Mouse (Mus musculus) gastrocnemius, adult 8-10 months (tissue): ENCODE results near the gene Pigt. TPM values are rescaled to one million over a fixed set of nuclear protein-coding genes. Genes with fewer than 3 reads are reported as not detected.

Source experiments
- DNase-seq, 2 experiments: peaks; one replicate each; pipeline ENCODE4 v3.0.0; 2022; ENCODE audit warnings: low spot score in 2 of 2
- total RNA-seq, 4 experiments: library from RNA; stranded (reverse); gene quantifications; 2 replicates each; pipeline ENCODE4 v1.2.4; 2022

The Pigt gene
- total RNA-seq, 4 experiments from 2014 or later, result 27.2 to 33.2 (median 30.0) TPM

DNA sequence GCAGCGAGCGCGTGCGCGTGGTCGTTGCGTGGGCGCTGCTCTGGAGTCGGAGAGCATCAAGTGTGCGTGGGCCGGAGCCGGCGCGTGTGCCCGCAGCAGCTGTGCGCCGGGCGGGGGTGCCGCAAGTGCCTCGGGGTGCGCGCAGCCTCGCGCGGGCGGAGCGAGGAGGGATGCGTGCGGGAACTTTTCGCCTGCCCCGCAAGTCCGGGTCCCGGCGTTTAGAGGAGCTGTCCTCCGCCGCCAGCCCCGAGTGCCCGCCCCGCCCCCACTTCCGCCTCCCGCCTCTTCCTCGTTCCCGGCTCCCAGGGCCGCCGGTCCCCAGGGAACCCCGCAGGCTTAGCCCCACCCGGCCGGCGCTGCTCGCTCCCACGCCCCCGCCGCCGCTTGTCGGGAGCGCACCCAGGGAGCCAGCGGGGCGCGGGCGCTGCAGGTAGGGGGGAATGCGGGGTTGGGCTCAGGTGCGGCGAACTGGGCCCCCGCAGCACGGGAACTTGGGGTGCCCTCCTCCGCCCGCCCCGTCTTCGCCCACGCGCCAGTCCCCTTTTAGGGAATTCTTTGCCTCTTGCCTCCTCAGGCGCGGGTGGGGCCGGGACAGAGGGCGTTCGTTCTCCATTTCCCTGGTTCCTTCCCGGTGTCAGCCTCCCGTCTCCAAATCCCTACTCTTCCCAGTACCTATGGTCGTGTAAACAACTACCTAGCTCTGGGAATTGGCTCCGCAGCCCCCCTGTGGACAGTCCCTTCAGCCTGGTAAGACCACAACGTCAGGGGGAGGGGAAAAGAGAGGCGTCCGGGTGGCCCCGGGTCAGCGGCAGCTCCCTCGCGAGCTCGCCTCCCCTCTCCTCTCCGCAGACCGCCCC lies 10.8 kb upstream of the Pigt start:
- peak; percentile 40 to 66 for DNase-seq

DNA sequence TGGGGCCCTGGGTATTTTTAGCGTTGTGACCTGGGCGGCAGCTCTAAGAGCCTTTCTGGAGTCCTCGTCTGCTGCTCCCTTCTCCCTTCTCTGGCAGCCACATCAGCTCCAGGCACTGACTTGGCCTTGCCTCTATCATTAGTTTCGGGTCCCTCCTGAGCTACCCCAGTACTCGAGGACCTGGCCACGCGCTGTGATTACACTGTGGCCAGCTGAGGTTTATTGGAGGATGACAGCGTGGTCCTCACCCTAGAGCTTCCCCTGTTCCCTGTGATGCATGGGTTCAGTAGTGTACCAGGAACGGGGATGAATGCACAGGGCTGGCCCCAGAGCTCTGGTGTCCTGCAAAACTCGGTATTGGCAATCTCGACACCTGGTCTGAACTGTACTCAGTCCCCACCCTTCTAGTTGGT lies 10.2 kb upstream of the Pigt start:
- DNase-seq, result no peak

DNA sequence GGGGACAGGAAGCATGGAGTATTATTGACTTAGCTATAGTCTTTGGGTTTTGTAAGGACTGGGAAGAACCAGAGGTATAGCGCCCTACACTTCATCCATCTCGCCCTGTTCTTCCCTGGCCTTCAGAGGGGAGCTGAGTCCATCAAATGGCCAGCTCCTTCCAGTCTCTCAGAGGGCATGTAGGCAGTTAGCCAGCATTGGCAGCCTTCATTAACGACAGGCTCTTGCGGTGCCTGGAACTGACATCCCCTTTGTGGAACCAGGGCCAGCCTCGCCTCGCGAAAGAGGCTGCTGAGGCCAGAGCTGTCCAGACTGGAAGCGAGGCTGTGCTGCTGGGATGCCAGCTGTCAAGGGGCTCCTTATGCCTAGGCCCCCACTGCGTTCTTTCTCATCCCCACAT lies 9.5 kb upstream of the Pigt start:
- no peak for DNase-seq

GRCm38 (mm10) chr2:164494126-164494525 lies 3.2 kb upstream of the Pigt start:
- no peak for DNase-seq

DNA sequence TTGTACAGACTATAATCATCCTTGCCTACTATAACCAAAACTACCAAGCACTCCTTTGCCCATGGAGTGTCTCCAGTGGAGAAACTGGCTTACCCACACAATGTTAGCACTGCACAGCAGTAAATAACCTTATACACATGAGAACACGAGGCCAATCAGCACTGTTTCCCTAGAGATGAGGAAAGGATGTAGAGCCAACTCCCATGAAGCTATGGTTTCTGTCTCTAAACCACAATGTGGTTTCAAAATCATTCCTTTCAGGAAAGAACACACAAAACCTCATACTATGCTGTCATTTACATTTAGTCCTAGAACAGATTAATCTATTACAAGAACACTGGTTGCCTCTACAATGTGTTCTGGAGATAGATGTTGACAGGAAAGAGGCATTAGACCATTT lies 989 bp upstream of the Pigt start:
- no peak for DNase-seq

- peak in 1 of 2 experiments; percentile 4 for DNase-seq
Measured at GRCm38 (mm10) chr2:164497691-164498268, 460 bp downstream of the Pigt start.

GRCm38 (mm10) chr2:164499317-164499716 lies 2.0 kb downstream of the Pigt start:
- DNase-seq, result no peak

- DNase-seq, result no peak
Measured at GRCm38 (mm10) chr2:164500511-164500910, 3.2 kb downstream of the Pigt start.

DNA sequence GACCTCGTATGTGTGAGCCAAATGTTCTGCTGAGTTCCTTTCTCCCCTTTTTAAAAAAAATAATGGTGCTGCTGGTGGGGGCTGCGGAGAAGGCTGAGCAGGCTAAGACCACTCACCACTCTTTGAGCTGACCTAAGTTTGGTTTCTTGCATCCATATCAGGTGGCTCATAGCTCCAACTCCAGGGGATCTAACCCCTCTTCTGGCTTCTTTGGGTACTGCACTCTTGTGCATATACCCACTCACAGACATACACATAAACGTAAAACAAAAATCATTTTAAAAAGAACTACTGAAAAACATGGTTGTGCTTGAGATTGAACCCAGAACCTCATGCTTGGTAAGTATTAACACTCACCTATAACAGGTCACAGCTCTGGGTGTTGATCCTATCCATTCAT lies 7.6 kb downstream of the Pigt start:
- DNase-seq, result no peak

GRCm38 (mm10) chr2:164505619-164506347 lies 8.5 kb downstream of the Pigt start:
- no peak for DNase-seq

DNA sequence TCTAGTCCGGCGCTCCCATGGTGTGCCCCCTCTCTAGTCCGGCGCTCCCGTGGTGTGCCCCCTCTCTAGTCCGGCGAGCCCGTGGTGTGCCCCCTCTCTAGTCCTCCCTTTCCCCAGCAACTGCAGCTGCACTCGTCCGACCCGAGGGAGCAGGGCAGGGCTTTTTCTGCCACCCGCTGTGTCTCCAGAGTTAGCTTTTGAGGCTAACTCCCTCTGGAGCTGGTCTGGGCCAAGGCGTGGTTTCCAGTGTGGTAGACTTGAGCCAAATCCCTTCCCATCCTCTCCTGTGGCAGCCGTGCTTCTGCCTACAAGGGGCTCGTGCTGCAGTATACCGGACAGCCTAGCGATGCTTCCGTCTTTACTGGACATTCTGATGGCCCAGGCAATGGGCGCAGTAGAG lies 10.5 kb downstream of the Pigt start:
- DNase-seq, result no peak

DNA sequence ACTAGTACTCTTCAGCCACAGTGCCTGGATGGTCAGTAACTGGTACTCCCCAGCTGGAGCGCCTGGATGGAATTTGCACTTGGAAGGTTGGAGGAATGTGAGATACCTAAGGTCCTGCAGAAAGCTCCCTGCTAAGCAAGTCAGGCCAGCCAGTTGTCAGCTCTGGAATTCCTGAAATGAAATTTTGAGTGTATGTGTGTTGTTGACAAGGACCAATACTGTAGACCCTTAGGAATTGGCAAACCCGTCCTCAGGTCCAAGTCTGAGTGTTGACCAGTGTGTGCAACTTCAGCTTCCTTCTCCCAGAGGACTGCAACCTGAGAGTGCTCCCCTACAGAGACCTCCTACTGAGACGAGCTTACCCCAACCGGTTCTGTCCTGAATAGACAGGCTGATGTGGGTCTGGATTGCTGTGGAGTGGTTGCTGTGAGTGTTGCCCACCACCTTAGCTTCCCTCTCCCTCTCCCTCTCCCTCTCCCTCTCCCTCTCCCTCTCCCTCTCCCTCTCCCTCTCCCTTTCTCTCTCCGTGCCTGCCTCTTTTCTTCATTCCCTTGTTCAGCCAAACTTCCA lies 13.4 kb downstream of the Pigt start:
- no peak for DNase-seq

DNA sequence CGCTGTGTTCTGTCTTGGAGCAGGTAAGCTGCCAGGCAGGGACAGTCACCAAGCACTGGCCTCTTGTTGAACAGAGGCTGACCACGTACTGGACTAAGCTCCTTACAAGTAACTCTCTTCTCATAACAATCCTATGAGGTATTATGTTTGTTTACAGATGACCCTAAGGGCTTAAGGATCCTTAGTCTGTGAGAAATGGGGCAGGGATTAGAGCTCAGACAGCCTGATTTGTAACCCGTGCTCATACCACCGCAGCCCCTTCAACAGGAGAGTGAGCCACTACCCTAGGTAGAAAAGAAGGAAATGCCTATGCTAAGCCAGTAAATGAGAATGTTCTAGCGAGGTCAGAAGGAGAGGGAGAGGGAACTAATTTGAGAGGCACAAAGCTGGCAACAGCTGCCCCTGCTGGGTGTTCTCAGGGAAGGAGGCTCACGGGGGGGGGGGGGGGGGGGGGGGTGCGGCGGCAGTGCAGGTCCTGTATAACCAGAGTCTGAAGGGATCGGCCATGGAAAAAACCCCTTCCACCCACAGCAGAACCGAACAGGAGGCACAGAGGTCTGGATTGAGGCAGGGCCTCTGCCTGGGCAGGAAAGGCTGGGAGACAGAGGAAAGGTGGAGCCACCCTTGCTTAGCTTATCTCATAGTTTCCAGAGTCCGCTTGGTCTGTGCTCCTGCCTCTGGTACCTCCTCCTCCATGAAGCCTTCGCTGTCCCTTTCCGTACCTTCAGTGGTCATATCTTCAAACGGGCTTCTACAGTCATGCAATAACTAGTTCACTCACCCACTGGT lies 15.0 kb downstream of the Pigt start:
- no peak for DNase-seq

DNA sequence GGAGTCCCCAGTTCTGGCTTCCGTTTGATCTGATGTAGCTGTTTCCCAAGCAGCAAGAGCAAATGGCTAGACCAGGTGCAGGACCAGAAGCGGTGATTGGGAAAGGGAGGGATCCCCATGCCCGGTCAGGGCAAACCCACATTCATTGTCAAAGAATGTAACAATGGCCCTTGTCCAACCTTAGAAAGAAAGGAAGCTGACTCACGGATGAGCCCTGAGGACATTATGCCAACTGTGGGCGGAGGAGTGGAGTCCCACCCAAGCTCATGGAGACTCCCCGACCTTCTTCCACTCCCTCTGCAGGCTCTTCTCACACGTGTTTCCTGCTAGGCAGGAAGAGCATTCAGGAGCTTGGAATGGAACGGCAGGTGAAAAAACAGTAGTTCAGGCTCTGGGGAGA lies 16.1 kb downstream of the Pigt start:
- DNase-seq, result no peak

- no peak for DNase-seq
Measured at GRCm38 (mm10) chr2:164514916-164515315, 17.6 kb downstream of the Pigt start.

DNA sequence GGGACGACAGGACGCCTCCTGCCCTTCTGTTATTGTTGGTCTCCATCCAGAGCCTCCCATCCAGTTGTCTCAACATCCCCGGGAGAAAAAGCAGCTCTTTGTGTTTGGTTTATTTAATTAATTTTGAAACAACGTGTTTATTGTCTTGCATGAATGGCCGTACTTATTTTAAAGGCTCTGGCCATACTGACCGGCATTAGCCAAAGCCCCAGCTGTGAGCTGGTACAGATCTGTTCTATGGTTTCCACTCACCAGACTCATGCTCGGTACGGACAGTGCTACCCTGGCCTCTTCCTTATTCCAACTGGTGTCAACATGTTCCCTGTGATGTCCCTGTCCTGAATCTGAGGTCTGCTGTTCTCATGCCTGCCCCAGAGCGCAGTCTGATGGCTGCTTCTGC lies 18.6 kb downstream of the Pigt start:
- DNase-seq, result no peak

GRCm38 (mm10) chr2:164516592-164516991 lies 19.3 kb downstream of the Pigt start:
- DNase-seq, result no peak

DNA sequence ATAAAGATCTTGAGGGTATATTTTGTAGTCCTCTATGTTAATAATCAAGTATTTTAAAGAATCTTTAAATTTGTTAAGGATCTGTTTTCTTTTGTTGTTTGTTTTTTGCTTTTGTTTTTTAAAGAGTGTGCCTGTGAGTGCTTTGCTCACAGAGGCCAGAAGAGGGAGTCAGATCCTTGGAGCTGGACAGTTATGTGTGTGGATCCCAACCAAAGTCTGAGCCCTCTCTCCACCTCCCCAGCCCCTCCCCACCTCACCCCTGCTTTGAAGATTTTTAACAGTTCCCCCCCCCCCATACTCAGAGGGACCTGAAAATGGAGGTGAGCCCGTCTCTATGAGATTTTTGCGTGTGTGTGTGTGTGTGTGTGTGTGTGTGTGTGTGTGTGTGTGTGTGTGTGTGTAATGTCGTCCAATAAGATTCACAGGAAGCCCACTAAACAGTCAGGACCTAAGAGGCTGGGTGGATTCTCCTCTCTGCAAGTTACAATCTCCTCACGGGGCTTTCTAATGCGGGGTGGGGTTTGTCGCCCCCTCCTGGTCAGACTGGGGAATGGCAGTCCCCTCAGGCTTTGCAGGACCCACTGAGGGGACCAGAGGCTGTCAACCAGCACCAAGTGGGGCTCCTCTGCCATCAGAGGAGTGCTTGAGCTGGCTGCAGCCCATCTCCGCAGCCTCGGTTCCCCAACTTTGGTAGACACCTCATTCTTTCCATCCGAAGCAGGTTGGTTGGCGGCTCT lies 20.3 kb downstream of the Pigt start:
- peak; percentile 27 to 35 for DNase-seq

- DNase-seq, result no peak
Measured at GRCm38 (mm10) chr2:164518266-164519170, 21.2 kb downstream of the Pigt start.

DNA sequence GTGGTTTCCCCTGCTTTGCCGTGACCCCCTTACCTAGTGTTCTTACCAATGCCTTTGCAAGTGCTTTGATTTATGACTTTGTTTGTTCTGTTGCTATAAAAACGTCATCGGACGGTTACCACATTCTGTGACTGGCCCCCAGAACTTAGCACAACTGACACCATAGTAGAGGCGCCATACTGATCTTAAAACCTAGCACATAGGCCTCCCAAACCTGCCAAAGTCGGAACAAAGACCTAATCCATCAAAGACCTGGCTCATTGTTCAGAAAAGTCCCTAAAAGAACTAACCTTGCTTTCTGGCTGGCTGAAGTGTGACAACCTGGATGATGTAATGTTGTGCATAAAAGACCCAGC lies 21.8 kb downstream of the Pigt start:
- DNase-seq, result no peak
